Mouse (Mus musculus) small intestine, adult 2 months (tissue): ENCODE measurements around the gene Lmx1a. TPM values are rescaled to one million over a fixed set of nuclear protein-coding genes. Genes with fewer than 3 reads are reported as not detected.

Experiments used
- H3K27ac ChIP-seq: fragments of 200-500 bp; 2 replicates; pipeline ENCODE4 v1.5.1; 2012; ENCODE audit warnings: low read depth, low read length, control low read depth, inconsistent platforms; ENCODE audit not compliant: insufficient read depth
- H3K27me3 ChIP-seq: fragments of 200-500 bp; 2 replicates; pipeline ENCODE4 v1.6.1; 2012; ENCODE audit warnings: mild to moderate bottlenecking, moderate library complexity, low read length, inconsistent platforms; ENCODE audit not compliant: control insufficient read depth, insufficient read depth
- H3K36me3 ChIP-seq: fragments of 200-500 bp; 2 replicates; pipeline ENCODE4 v1.6.1; 2012; ENCODE audit warnings: mild to moderate bottlenecking, low read length, control low read depth, inconsistent platforms; ENCODE audit not compliant: control insufficient read depth, insufficient read depth
- H3K4me1 ChIP-seq: fragments of 200-500 bp; 2 replicates; pipeline ENCODE4 v1.6.1; 2012; ENCODE audit warnings: low read length, inconsistent platforms, mixed read lengths; ENCODE audit not compliant: control insufficient read depth, insufficient read depth, insufficient read length
- H3K4me3 ChIP-seq: fragments of 200-500 bp; 2 replicates; pipeline ENCODE4 v1.5.1; 2012; ENCODE audit warnings: low read depth, mild to moderate bottlenecking, control low read depth, inconsistent platforms, low read length, moderate library complexity
- CTCF ChIP-seq: fragments of 200-500 bp; IDR thresholded peaks from 2 replicates; pipeline ENCODE4 v1.5.1; 2012; ENCODE audit warnings: low read depth, mild to moderate bottlenecking, control low read depth, inconsistent platforms, low read length, moderate library complexity, mixed read lengths; ENCODE audit not compliant: insufficient replicate concordance, insufficient read length; ENCODE audit errors: extremely low read depth
- POLR2A ChIP-seq: fragments of 200-500 bp; IDR thresholded peaks from 2 replicates; pipeline ENCODE4 v1.6.1; 2012; ENCODE audit warnings: low read depth, mild to moderate bottlenecking, control low read depth, inconsistent platforms, low read length, moderate library complexity
- WGBS: fragments of 180-500 bp; shearing (Covaris S2); methylation state at CpG from one replicate; pipeline ENCODE4 v1.1.7; 2018; 5-methylcytosine and 5-hydroxymethylcytosine counted together
- polyA plus RNA-seq: library from polyadenylated mRNA; depleted of rRNA; stranded (reverse); fragments of >200 nt; gene quantifications from 2 replicates; pipeline ENCODE4 v1.2.3, GENCODE M21; 2012; rRNA removed

Gene Lmx1a
- polyA plus RNA-seq, result 0.35 and 0.41 TPM in 2 replicates

DNA sequence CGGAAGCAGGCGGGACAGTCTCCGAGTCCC is at the start of gene Lmx1a:
Gene Lmx1a, plus strand, starts transcription at position 6 of the 30 bp plus-strand sequence.
- WGBS, result 0% methylated on average over 3 of the region's 3 CpGs
- TF ChIP-seq POLR2A (no peak), CTCF (no peak)
- Histone ChIP-seq H3K36me3 (no peaks in the 10 kb centered on the region), H3K4me3 (peak within 1 kb of the TSS; percentile 38), H3K27ac (no peak within 1 kb of the TSS), H3K27me3 (peaks cover 52% of the 10 kb centered on the region), H3K4me1 (no peaks in the 10 kb centered on the region)

DNA sequence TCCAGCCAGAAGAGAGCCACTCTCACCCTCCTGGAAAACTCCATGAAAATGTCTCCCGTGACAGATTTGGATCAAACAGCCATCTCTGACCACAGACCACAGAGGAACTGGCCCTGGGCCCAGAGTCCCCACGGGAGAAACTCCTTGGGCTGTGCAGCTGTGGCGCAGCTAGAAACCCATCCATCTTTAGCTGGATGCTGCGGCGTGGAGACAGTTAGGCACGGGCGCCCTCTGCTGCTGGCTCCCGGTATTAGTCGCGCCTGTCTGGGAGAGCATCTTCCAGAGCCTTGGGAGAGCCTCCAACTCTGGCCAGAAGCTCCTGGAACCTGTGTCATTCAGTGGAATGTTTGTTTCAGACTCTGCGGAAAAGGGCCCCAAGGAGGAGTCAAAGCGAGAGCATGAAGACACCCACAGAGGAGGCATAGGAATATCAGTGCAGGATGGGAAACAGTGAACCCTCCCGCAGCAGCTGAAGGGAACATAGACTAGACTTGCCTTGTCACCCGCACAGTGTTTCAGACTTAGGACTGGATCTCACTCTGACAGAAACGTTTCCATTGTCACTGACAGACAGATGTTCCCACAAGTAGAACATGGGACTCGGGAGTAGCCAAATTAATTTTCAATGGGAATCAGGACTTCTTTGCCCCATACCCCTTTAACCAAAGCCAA is 44.0 kb upstream of the Lmx1a start:
- Histone ChIP-seq H3K4me1 (no peaks in the 10 kb centered on the region), H3K4me3 (no peak overlapping the region), H3K27ac (no peak overlapping the region), H3K36me3 (no peaks in the 10 kb centered on the region), H3K27me3 (no peaks in the 10 kb centered on the region)
- no peak for TF ChIP-seq POLR2A
- TF ChIP-seq CTCF, result peak; percentile 74; the same call in 1 of the 2 replicates
- WGBS, result 16% methylated on average over 16 of the region's 16 CpGs

DNA sequence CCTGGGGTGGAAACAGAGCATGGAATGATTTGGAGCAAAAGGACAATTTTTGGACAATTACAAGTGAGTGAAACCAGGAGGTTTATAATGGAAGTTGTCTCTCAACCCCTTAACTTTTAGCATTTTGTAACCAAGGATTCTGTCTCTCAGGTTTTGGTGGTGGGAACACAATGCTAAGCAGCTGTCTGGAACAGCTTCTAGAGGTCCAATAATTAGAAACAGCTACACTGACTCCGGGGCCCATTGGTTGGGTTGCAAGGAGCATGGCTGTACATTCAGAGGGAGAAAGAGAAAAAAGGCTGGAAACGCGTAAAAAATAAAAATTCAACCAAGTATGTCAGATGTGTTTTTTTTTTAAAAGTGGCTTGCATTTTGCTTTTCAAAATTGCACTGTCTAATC is 40.4 kb upstream of the Lmx1a start:
- Histone ChIP-seq H3K27ac (no peak overlapping the region), H3K36me3 (no peaks in the 10 kb centered on the region), H3K27me3 (no peaks in the 10 kb centered on the region), H3K4me3 (no peak overlapping the region), H3K4me1 (no peaks in the 10 kb centered on the region)
- TF ChIP-seq POLR2A (no peak), CTCF (no peak)
- 89% methylated on average over 3 of the region's 3 CpGs for whole genome bisulfite sequencing

DNA sequence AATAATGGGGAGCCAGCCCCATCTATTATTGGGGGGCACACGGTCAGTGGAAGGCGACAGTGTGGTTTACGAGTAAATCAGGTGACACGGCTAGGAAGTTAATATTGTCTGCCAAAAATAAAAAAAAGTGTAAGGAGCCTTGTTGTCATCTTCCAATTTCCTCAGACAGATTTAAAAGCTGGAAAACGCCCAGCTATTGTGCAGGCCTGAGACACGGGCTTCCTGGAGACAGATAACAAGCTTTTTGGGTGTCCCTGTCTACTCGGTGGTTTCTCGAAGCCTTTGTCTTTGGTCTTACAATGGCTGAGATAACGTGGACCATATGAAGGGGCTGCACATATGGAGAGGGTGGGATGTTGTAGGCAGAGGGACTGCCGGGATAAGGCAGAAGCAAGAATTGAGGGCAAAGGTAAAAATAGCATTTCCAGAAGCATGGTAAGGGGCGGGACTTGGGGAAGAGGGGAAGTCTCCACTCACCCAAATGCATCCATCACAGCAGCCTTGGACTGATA is 39.9 kb upstream of the Lmx1a start:
- WGBS, result 71% methylated on average over 11 of the region's 11 CpGs
- Histone ChIP-seq H3K4me3 (no peak overlapping the region), H3K4me1 (no peaks in the 10 kb centered on the region), H3K36me3 (no peaks in the 10 kb centered on the region), H3K27me3 (no peaks in the 10 kb centered on the region), H3K27ac (no peak overlapping the region)
- TF ChIP-seq CTCF (no peak), POLR2A (no peak)

DNA sequence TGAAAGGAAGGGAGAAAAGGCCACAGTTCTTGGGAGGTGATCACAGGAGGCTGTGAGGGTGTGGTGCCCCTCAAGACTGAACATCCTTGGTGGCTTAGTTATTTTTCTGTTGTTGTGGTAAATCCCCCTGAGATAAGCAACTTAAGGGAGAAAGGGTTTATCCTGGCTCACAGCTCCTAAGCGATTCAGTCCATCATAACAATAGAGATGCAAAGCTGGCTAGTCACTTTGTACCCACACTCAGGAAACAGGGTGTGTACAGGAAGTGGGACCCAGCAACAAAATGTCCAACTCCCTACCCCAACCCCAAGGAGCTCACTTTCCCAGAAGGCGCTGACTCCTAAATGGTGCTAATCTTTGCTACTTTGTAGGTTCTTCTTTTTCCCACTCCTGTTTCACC is 36.7 kb upstream of the Lmx1a start:
- H3K36me3 ChIP-seq, result no peaks in the 10 kb centered on the region
- H3K4me1 ChIP-seq, result no peaks in the 10 kb centered on the region
- no peak overlapping the region for H3K4me3 ChIP-seq
- TF ChIP-seq POLR2A (no peak), CTCF (no peak)
- H3K27me3 ChIP-seq, result no peaks in the 10 kb centered on the region
- 63% methylated on average over 2 of the region's 2 CpGs for WGBS
- H3K27ac ChIP-seq, result no peak overlapping the region

DNA sequence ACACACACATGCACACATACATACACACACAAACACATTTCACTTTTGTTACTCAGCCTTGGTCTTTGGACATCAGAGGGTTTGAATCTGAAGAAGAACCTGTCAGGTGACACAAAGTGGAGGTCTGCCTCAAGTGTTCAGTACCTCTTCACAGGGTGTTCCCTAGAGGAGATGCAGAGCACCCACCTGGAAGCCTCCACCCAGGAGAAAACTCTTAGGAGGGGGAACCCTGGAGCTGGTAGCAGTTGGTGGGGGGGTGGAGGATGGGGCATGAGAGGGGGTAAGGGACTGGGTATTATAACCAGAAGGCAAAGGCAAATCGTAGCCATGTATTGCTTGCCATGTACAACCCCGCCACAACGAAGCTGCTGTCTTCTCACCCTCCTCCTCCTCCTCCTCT is 30.0 kb upstream of the Lmx1a start:
- WGBS, result 75% methylated on average over 3 of the region's 3 CpGs
- no peaks in the 10 kb centered on the region for H3K36me3 ChIP-seq
- H3K4me1 ChIP-seq, result peaks cover 4% of the 10 kb centered on the region; the same call in 1 of the 2 replicates
- H3K27me3 ChIP-seq, result peaks cover 9% of the 10 kb centered on the region; the same call in 1 of the 2 replicates
- no peak overlapping the region for H3K4me3 ChIP-seq
- TF ChIP-seq POLR2A (no peak), CTCF (no peak)
- H3K27ac ChIP-seq, result no peak overlapping the region

DNA sequence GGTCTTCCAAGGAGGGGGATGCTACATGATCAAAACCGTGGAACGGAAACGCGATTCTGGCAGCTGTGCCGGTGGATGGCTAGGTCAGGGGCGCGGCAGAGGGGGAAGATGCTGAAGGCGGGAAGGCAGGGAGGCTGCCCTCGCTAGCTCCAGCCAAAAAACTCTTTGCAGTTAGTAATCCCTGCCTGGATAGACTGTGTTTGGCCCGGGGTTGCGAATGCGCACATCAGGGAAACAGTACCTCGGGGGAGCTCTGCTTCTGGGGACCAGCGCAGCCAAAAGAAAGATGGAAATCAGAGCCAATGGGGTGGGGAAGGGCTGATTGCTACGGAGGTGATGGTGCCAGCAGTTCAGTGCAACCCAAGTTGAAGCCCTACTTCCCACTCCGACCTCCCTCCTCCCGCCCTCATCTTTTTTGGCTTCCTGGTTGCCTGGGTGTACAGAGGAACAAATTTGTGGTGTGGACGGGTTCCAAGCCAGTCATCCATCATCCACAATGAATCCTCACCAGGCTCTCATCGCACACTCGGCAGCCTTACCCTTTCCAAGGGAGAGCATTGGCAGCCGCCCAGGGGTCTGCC is 28.4 kb upstream of the Lmx1a start:
- Histone ChIP-seq H3K4me1 (peaks cover 4% of the 10 kb centered on the region; the same call in 1 of the 2 replicates), H3K4me3 (no peak overlapping the region), H3K27ac (no peak overlapping the region), H3K36me3 (no peaks in the 10 kb centered on the region), H3K27me3 (peaks cover 9% of the 10 kb centered on the region; the same call in 1 of the 2 replicates)
- TF ChIP-seq CTCF, result no peak
- TF ChIP-seq POLR2A, result no peak
- 5% methylated on average over 21 of the region's 21 CpGs for WGBS

DNA sequence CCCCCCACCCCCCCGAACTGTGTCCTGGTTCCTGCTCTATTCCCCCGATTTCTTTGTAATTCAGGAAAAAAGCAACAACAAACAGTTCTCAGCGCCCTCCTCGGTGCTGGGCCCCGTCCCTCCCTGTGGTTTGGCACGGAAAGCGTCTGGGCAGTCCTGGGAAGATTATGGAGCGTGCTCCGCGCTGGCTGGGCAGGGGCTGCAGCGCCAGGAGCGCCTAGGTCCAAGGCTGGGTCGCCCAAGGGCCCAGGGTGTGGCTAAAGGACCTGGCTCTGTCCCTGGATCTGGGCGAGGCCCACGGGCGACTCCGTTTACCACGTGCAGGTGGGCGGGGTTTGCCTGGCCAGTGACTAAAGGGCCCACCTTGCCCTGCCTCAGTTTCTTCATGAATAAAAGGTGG is 27.9 kb upstream of the Lmx1a start:
- no peaks in the 10 kb centered on the region for H3K36me3 ChIP-seq
- H3K27me3 ChIP-seq, result peaks cover 9% of the 10 kb centered on the region; the same call in 1 of the 2 replicates
- 4% methylated on average over 19 of the region's 19 CpGs for WGBS
- H3K4me1 ChIP-seq, result peaks cover 4% of the 10 kb centered on the region; the same call in 1 of the 2 replicates
- H3K4me3 ChIP-seq, result no peak overlapping the region
- TF ChIP-seq POLR2A, result no peak
- no peak for TF ChIP-seq CTCF
- no peak overlapping the region for H3K27ac ChIP-seq
